Comparison of ENCODE assay signal across 10 mouse cellular contexts in the genomic region with DNA sequence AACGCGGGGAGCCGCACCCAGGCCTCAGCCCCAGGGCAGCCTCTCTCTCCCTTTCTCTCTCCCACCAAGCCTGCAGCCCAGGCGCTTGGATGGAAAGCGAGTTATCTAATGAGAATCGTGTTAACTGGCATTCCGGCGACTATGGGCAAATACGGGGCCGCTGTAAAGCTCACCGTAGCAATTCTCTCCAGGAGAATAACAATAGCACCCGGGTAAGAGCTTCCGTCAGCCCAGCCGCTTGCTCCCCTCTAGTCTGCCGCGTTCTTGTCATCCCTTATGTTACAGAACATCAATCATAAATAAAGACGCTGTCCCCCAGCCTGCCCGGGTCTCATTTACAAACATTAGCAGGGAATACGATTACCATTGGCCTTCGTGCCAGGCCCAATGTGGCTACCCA. TPM values are rescaled to one million over a fixed set of nuclear protein-coding genes. Genes with fewer than 3 reads are reported as not detected.
DNase-seq lines count a peak whose midpoint lies in the region; ATAC-seq lines count a peak whose summit lies in the region.
"Had no signal": no experiment of that assay in that cellular context is flagged by ENCODE, and none has a peak within 500 bp of the region (broad histone marks: within the 10 kb centered on the region; RNA-seq: fewer than 3 reads in every experiment).

No protein-coding gene starts in this region.

- peak overlapping the region; percentile 74 for H3K4me2 ChIP-seq in kidney, embryonic 15.5 days
- H3K4me2 ChIP-seq in embryonic facial prominence, embryonic 15.5 days (replicated peaks): peak overlapping the region; percentile 79
- peak overlapping the region; percentile 73 for H3K4me2 ChIP-seq in neural tube, embryonic 11.5 days (ENCODE audit: low read depth)

- H3K9ac ChIP-seq in kidney, embryonic 15.5 days: no peak overlapping the region
- H3K9ac ChIP-seq in embryonic facial prominence, embryonic 15.5 days: no peak overlapping the region
- H3K9ac ChIP-seq in neural tube, embryonic 11.5 days (ENCODE audit: low read length): peak overlapping the region; percentile 61

- H3K27ac ChIP-seq in kidney, embryonic 15.5 days: peak overlapping the region; percentile 15
- no peak overlapping the region for H3K27ac ChIP-seq in embryonic facial prominence, embryonic 15.5 days (replicated peaks)
- peak overlapping the region; percentile 91 for H3K27ac ChIP-seq in neural tube, embryonic 11.5 days (ENCODE audit: low read depth, low read length)

- no peak for ATAC-seq in kidney, embryonic 15.5 days (replicated peaks; ENCODE audit: low FRiP score)
- no peak for ATAC-seq in embryonic facial prominence, embryonic 15.5 days (ENCODE audit: insufficient number of reproducible peaks, low FRiP score, low TSS enrichment, low read depth)
- ATAC-seq in neural tube, embryonic 11.5 days (ENCODE audit: insufficient read depth, low FRiP score, low TSS enrichment): no peak

- H3K36me3 ChIP-seq in kidney, embryonic 15.5 days: no peaks in the 10 kb centered on the region
- H3K36me3 ChIP-seq in embryonic facial prominence, embryonic 15.5 days: no peaks in the 10 kb centered on the region
- H3K36me3 ChIP-seq in neural tube, embryonic 11.5 days (ENCODE audit: control insufficient read depth, insufficient read depth, low read length): no peaks in the 10 kb centered on the region

- peaks cover 49% of the 10 kb centered on the region for H3K4me1 ChIP-seq in kidney, embryonic 15.5 days
- H3K4me1 ChIP-seq in embryonic facial prominence, embryonic 15.5 days: peaks cover 35% of the 10 kb centered on the region
- peaks cover 19% of the 10 kb centered on the region for H3K4me1 ChIP-seq in neural tube, embryonic 11.5 days (ENCODE audit: control insufficient read depth, insufficient read depth, low read length)

- no peak for DNase-seq in kidney, postnatal 14 days
- peak; percentile 6 for DNase-seq in induced T-regulatory cell, adult 2 months (ENCODE audit: low read depth)
- peak; percentile 28 for DNase-seq in neural tube, embryonic 11.5 days (ENCODE audit: low spot score)
- no peak for DNase-seq in B cell, adult 2 months
- DNase-seq in cerebellum, adult 11 months: no peak
- no peak for DNase-seq in layer of hippocampus, adult 9-10 months (ENCODE audit: low spot score)
- DNase-seq: gastrocnemius, postnatal 25 days had no signal

- H3K4me3 ChIP-seq in kidney, embryonic 15.5 days (replicated peaks): peak overlapping the region; percentile 67
- peak overlapping the region; percentile 77 for H3K4me3 ChIP-seq in embryonic facial prominence, embryonic 15.5 days (replicated peaks)
- H3K4me3 ChIP-seq in neural tube, embryonic 11.5 days (ENCODE audit: low read depth, low read length): peak overlapping the region; percentile 79

- H3K27me3 ChIP-seq in kidney, embryonic 15.5 days: peaks cover 47% of the 10 kb centered on the region
- H3K27me3 ChIP-seq in embryonic facial prominence, embryonic 15.5 days: peaks cover 50% of the 10 kb centered on the region
- H3K27me3 ChIP-seq in neural tube, embryonic 11.5 days (ENCODE audit: control insufficient read depth, insufficient read depth, low read length): peaks cover 20% of the 10 kb centered on the region

- H3K9me3 ChIP-seq in kidney, embryonic 15.5 days (replicated peaks): no peaks in the 10 kb centered on the region
- no peaks in the 10 kb centered on the region for H3K9me3 ChIP-seq in embryonic facial prominence, embryonic 15.5 days (replicated peaks)
- no peaks in the 10 kb centered on the region for H3K9me3 ChIP-seq in neural tube, embryonic 11.5 days (ENCODE audit: control insufficient read depth, low read length)

- 3% methylated on average over 20 of the region's 20 CpGs for WGBS in kidney, embryonic 15.5 days
- 5% methylated on average over 20 of the region's 20 CpGs for WGBS in embryonic facial prominence, embryonic 15.5 days
- WGBS in neural tube, embryonic 11.5 days: 2% methylated on average over 20 of the region's 20 CpGs

RNA-seq across cellular contexts. Expression of a gene that starts 1.6 kb away (rescaled TPM):
- polyA plus RNA-seq in kidney, embryonic 15.5 days (2015; fragmentation: Nextera tagmentation; extraction: Ambion mirVana): 8.7 and 9.9 TPM in 2 replicates
- 1.6 and 4.1 TPM in 2 replicates for polyA plus RNA-seq in embryonic facial prominence, embryonic 15.5 days (2015; fragmentation: Nextera tagmentation; extraction: Ambion mirVana)
- 12.7 and 16.2 TPM in 2 replicates for polyA plus RNA-seq in neural tube, embryonic 11.5 days (2014; fragmentation: Nextera tagmentation; extraction: Ambion mirVana)

RNA-seq across cellular contexts. Expression of a gene that starts 52.5 kb away (rescaled TPM):
- 0.78 and 2.3 TPM in 2 replicates for polyA plus RNA-seq in kidney, embryonic 15.5 days (2015; fragmentation: Nextera tagmentation; extraction: Ambion mirVana)
- 3.6 and 4.6 TPM in 2 replicates for polyA plus RNA-seq in embryonic facial prominence, embryonic 15.5 days (2015; fragmentation: Nextera tagmentation; extraction: Ambion mirVana)
- 9.2 and 13.7 TPM in 2 replicates for polyA plus RNA-seq in neural tube, embryonic 11.5 days (2014; fragmentation: Nextera tagmentation; extraction: Ambion mirVana)
- polyA plus RNA-seq: liver, adult 2 months had no signal

Comparison
In these comparisons a context has a peak if more than half of its experiments do, and no peak if none do; other contexts are left out.
1. DNase-seq: peak in induced T-regulatory cell, adult 2 months (single experiment) and neural tube, embryonic 11.5 days (single experiment); none in kidney, postnatal 14 days (single experiment), B cell, adult 2 months (0 of 2), cerebellum, adult 11 months (single experiment) and layer of hippocampus, adult 9-10 months (single experiment).
2. Peak in every context shown above with its lines, with median percentiles within 50 percentile points of each other: H3K4me2 ChIP-seq and H3K4me3 ChIP-seq.